Mouse (Mus musculus) erythroblast, embryonic 14.5 days (primary cell): Measurements from ENCODE around the gene Mrps36.
"Not testable (repeated sequence)": the region's sequence is repeated elsewhere in the genome, so short reads cannot be mapped to it uniquely, and the experiment has no call there.

Experiments
- GATA1 ChIP-seq: IDR thresholded peaks from 2 replicates; pipeline ENCODE4 v1.6.1; 2012; ENCODE audit warnings: low read length, inconsistent platforms, mixed read lengths
- TAL1 ChIP-seq: IDR thresholded peaks from 3 replicates; pipeline ENCODE4 v1.6.1; 2012; ENCODE audit warnings: low read length, inconsistent platforms, mixed read lengths

- not testable (repeated sequence) for TF ChIP-seq GATA1, TAL1
These were observed 15.9 kb downstream of the Mrps36 start for GRCm38 (mm10) chr13:100728530-100728929.
